Mouse (Mus musculus) embryo, embryonic 9.5 days (tissue): ENCODE measurements around the gene Rsf1.

Experiments
- DNase-seq: peaks from one replicate; pipeline ENCODE4 v3.0.0-alpha.2; 2017; ENCODE audit errors: extremely low spot score

Gene Rsf1

GRCm38 (mm10) chr7:97723646-97724538 is 144.2 kb downstream of the Rsf1 start:
- no peak for DNase-seq

- DNase-seq = no peak
These were observed 145.7 kb downstream of the Rsf1 start for GRCm38 (mm10) chr7:97725401-97725800.

- no peak for DNase-seq
These were observed 146.4 kb downstream of the Rsf1 start for GRCm38 (mm10) chr7:97726080-97726479.

- no peak for DNase-seq
These were observed 147.1 kb downstream of the Rsf1 start for GRCm38 (mm10) chr7:97726778-97727177.

- DNase-seq = no peak
These were observed 149.3 kb downstream of the Rsf1 start for GRCm38 (mm10) chr7:97728666-97729614.

- no peak for DNase-seq
These were observed 150.7 kb downstream of the Rsf1 start for GRCm38 (mm10) chr7:97730427-97730826.

- no peak for DNase-seq
These were observed 153.9 kb downstream of the Rsf1 start for GRCm38 (mm10) chr7:97733606-97734005.

GRCm38 (mm10) chr7:97735021-97735420 is 155.3 kb downstream of the Rsf1 start:
- DNase-seq = no peak

GRCm38 (mm10) chr7:97735886-97736420 is 156.3 kb downstream of the Rsf1 start:
- no peak for DNase-seq

GRCm38 (mm10) chr7:97737256-97737637 is 157.6 kb downstream of the Rsf1 start:
- no peak for DNase-seq

- DNase-seq = peak; percentile 92
These were observed 158.2 kb downstream of the Rsf1 start, which contains the start of gene Aqp11 for GRCm38 (mm10) chr7:97737638-97738456. Gene Aqp11, minus strand, starts transcription at chr7:97738289.

GRCm38 (mm10) chr7:97740948-97741347 is 161.3 kb downstream of the Rsf1 start:
- no peak for DNase-seq

- DNase-seq = no peak
These were observed 162.1 kb downstream of the Rsf1 start for GRCm38 (mm10) chr7:97741756-97742291.
